Mouse (Mus musculus) liver, embryonic 16.5 days (tissue): ENCODE results near the gene Hlcs. TPM values are rescaled to one million over a fixed set of nuclear protein-coding genes. Genes with fewer than 3 reads are reported as not detected.

Experiments
- ATAC-seq: fragments of 200-750 bp; cut with Nextera tagmentation; 2 replicates; pipeline ENCODE4 v1.8.0; 2017; ENCODE audit warnings: low read depth, mild to moderate bottlenecking, moderate number of reproducible peaks, moderate library complexity
- H3K27ac ChIP-seq: fragments of 300-500 bp; sonication (generic); 2 replicates; pipeline ENCODE4 v1.5.1; 2014; ENCODE audit warnings: mild to moderate bottlenecking, low read length
- H3K27me3 ChIP-seq: fragments of 300-500 bp; sonication (generic); 2 replicates; pipeline ENCODE4 v1.6.1; 2014; ENCODE audit warnings: low read depth, low read length, mixed read lengths; ENCODE audit not compliant: control insufficient read depth, insufficient read depth
- H3K36me3 ChIP-seq: fragments of 300-500 bp; sonication (generic); 2 replicates; pipeline ENCODE4 v1.6.1; 2014; ENCODE audit warnings: mild to moderate bottlenecking; ENCODE audit not compliant: control insufficient read depth, insufficient read depth
- H3K4me1 ChIP-seq: fragments of 300-500 bp; sonication (generic); 2 replicates; pipeline ENCODE4 v1.6.1; 2014; ENCODE audit warnings: low read depth, low read length, mixed read lengths; ENCODE audit not compliant: control insufficient read depth
- H3K4me2 ChIP-seq: fragments of 300-500 bp; sonication (generic); 2 replicates; pipeline ENCODE4 v1.6.1; 2014; ENCODE audit warnings: low read depth, low read length, mixed read lengths
- H3K4me3 ChIP-seq: fragments of 300-500 bp; sonication (generic); 2 replicates; pipeline ENCODE4 v1.5.1; 2014; ENCODE audit warnings: low read depth, mild to moderate bottlenecking, low read length
- H3K9ac ChIP-seq: fragments of 300-500 bp; sonication (generic); 2 replicates; pipeline ENCODE4 v1.6.1; 2014; ENCODE audit warnings: low read depth, low read length
- H3K9me3 ChIP-seq: fragments of 300-500 bp; sonication (generic); replicated peaks from 2 replicates; pipeline ENCODE4 v1.6.1; 2016; ENCODE audit warnings: low read length; ENCODE audit not compliant: control insufficient read depth
- WGBS: fragments of 180-500 bp; shearing (Covaris S2); extraction: QIAGEN DNeasy Blood & Tissue Kit; methylation state at CpG from one replicate; pipeline ENCODE4 v1.1.7; 2014; ENCODE audit not compliant: insufficient replicate concordance; 5-methylcytosine and 5-hydroxymethylcytosine counted together
- polyA plus RNA-seq: library from polyadenylated mRNA; unstranded; fragments of >200 nt; fragmentation: Nextera tagmentation; extraction: Ambion mirVana; gene quantifications from 2 replicates; pipeline ENCODE4 v1.2.1, GENCODE M21; 2015

Hlcs gene
- polyA plus RNA-seq, 1 experiment from 2014 or later = 2.2 TPM

GRCm38 (mm10) chr16:94230909-94231575, 82.3 kb downstream of the Hlcs start:
- Histone ChIP-seq H3K4me3 (no peak overlapping the region), H3K4me2 (no peak overlapping the region), H3K9me3 (no peaks in the 10 kb centered on the region), H3K27me3 (no peaks in the 10 kb centered on the region), H3K36me3 (no peaks in the 10 kb centered on the region), H3K27ac (no peak overlapping the region), H3K4me1 (peaks cover 11% of the 10 kb centered on the region), H3K9ac (no peak overlapping the region)
- no peak for ATAC-seq
- WGBS = 36% methylated on average over 12 of the region's 12 CpGs

- H3K27ac ChIP-seq = no peak overlapping the region
- ATAC-seq = no peak
- no peak overlapping the region for H3K4me2 ChIP-seq
- H3K36me3 ChIP-seq = no peaks in the 10 kb centered on the region
- H3K4me3 ChIP-seq = no peak overlapping the region
- no peaks in the 10 kb centered on the region for H3K9me3 ChIP-seq
- H3K27me3 ChIP-seq = no peaks in the 10 kb centered on the region
- H3K9ac ChIP-seq = no peak overlapping the region
- peaks cover 7% of the 10 kb centered on the region for H3K4me1 ChIP-seq
- 69% methylated on average over 4 of the region's 4 CpGs for WGBS
Measured at GRCm38 (mm10) chr16:94230499-94230898, 82.9 kb downstream of the Hlcs start.

- no peak overlapping the region for H3K4me2 ChIP-seq
- WGBS = 82% methylated on average over 7 of the region's 7 CpGs
- no peak for ATAC-seq
Measured at GRCm38 (mm10) chr16:94229890-94230289, 83.5 kb downstream of the Hlcs start.

GRCm38 (mm10) chr16:94228858-94229555, 84.4 kb downstream of the Hlcs start:
- no peak overlapping the region for H3K4me3 ChIP-seq
- no peaks in the 10 kb centered on the region for H3K9me3 ChIP-seq
- no peaks in the 10 kb centered on the region; the same call in 1 of the 2 replicates for H3K4me1 ChIP-seq
- no peaks in the 10 kb centered on the region for H3K36me3 ChIP-seq
- 74% methylated on average over 18 of the region's 18 CpGs for WGBS
- H3K27me3 ChIP-seq = no peaks in the 10 kb centered on the region
- no peak overlapping the region for H3K4me2 ChIP-seq
- no peak for ATAC-seq
- H3K9ac ChIP-seq = no peak overlapping the region
- H3K27ac ChIP-seq = no peak overlapping the region

More at GRCm38 (mm10) chr16:94229890-94230289, 83.5 kb downstream of the Hlcs start:
- peaks cover 4% of the 10 kb centered on the region; the same call in 1 of the 2 replicates for H3K4me1 ChIP-seq
- H3K9me3 ChIP-seq = no peaks in the 10 kb centered on the region
- H3K9ac ChIP-seq = no peak overlapping the region
- H3K4me3 ChIP-seq = no peak overlapping the region
- H3K27me3 ChIP-seq = no peaks in the 10 kb centered on the region
- H3K27ac ChIP-seq = no peak overlapping the region
- no peaks in the 10 kb centered on the region for H3K36me3 ChIP-seq

GRCm38 (mm10) chr16:94227328-94228018, 85.9 kb downstream of the Hlcs start:
- ATAC-seq = no peak

GRCm38 (mm10) chr16:94223363-94223720, 90.0 kb downstream of the Hlcs start:
- Histone ChIP-seq H3K27ac (peak overlapping the region; percentile 34; the same call in 1 of the 2 replicates), H3K4me1 (no peaks in the 10 kb centered on the region), H3K9me3 (no peaks in the 10 kb centered on the region), H3K36me3 (no peaks in the 10 kb centered on the region), H3K4me2 (0 out of 2 replicates have a peak overlapping the region, but pooled peaks have one; percentile 24), H3K9ac (no peak overlapping the region), H3K27me3 (no peaks in the 10 kb centered on the region), H3K4me3 (no peak overlapping the region)
- no peak for ATAC-seq
- 36% methylated on average over 8 of the region's 8 CpGs for whole genome bisulfite sequencing

More at GRCm38 (mm10) chr16:94227328-94228018, 85.9 kb downstream of the Hlcs start:
- Histone ChIP-seq H3K4me3 (no peak overlapping the region), H3K9ac (no peak overlapping the region), H3K4me1 (no peaks in the 10 kb centered on the region), H3K36me3 (no peaks in the 10 kb centered on the region), H3K27me3 (no peaks in the 10 kb centered on the region), H3K4me2 (no peak overlapping the region), H3K27ac (no peak overlapping the region), H3K9me3 (no peaks in the 10 kb centered on the region)
- WGBS = 70% methylated on average over 18 of the region's 18 CpGs

GRCm38 (mm10) chr16:94222646-94223362, 90.6 kb downstream of the Hlcs start:
- ATAC-seq = no peak
- H3K9me3 ChIP-seq = no peaks in the 10 kb centered on the region
- H3K4me1 ChIP-seq = no peaks in the 10 kb centered on the region
- H3K27ac ChIP-seq = peak overlapping the region; percentile 34; the same call in 1 of the 2 replicates
- no peaks in the 10 kb centered on the region for H3K27me3 ChIP-seq
- H3K4me3 ChIP-seq = no peak overlapping the region
- 41% methylated on average over 11 of the region's 11 CpGs for WGBS
- no peaks in the 10 kb centered on the region for H3K36me3 ChIP-seq
- H3K9ac ChIP-seq = no peak overlapping the region
- peak overlapping the region; percentile 24 for H3K4me2 ChIP-seq

GRCm38 (mm10) chr16:94210689-94211357, 102.5 kb downstream of the Hlcs start:
- Histone ChIP-seq H3K36me3 (no peaks in the 10 kb centered on the region), H3K27me3 (no peaks in the 10 kb centered on the region), H3K9me3 (no peaks in the 10 kb centered on the region), H3K4me2 (no peak overlapping the region), H3K4me3 (no peak overlapping the region), H3K27ac (no peak overlapping the region), H3K4me1 (no peaks in the 10 kb centered on the region; the same call in 1 of the 2 replicates), H3K9ac (no peak overlapping the region)
- no peak for ATAC-seq
- WGBS = 73% methylated on average over 15 of the region's 15 CpGs
